Mouse (Mus musculus) MEL (cell line): ENCODE results near the gene Fen1.

Source experiments
- CTCF ChIP-seq, 3 experiments: IDR thresholded peaks in 2 of 3; conservative IDR thresholded peaks in 1 of 3; 2 replicates each; pipeline ENCODE4 v1.5.1; 2011 to 2012; ENCODE audit warnings: low read length in 3 of 3, low read depth in 2 of 3, mild to moderate bottlenecking in 2 of 3, improper control_type of control experiment in 1 of 3, inconsistent platforms in 1 of 3, mixed read lengths in 1 of 3, moderate library complexity in 1 of 3; ENCODE audit not compliant: control insufficient read depth in 1 of 3, insufficient read depth in 1 of 3, poor library complexity in 1 of 3, severe bottlenecking in 1 of 3
- EP300 ChIP-seq, 2 experiments: IDR thresholded peaks; 2 replicates each; pipeline ENCODE4 v1.6.1; 2011; ENCODE audit warnings: improper control_type of control experiment in 2 of 2, low read length in 2 of 2, low read depth in 1 of 2, mild to moderate bottlenecking in 1 of 2
- MYC ChIP-seq: IDR thresholded peaks from 2 replicates; pipeline ENCODE4 v1.6.1; 2011; ENCODE audit warnings: low read depth, mild to moderate bottlenecking, low read length, improper control_type of control experiment, moderate library complexity
- NELFE ChIP-seq: IDR thresholded peaks from 2 replicates; pipeline ENCODE4 v1.6.1; 2011; ENCODE audit warnings: low read depth, low read length, improper control_type of control experiment
- POLR2A ChIP-seq, 2 experiments: IDR thresholded peaks; 2 replicates each; pipeline ENCODE4 v1.6.1; 2011 to 2012; ENCODE audit warnings: low read length in 2 of 2, mild to moderate bottlenecking in 2 of 2, control low read depth in 1 of 2, improper control_type of control experiment in 1 of 2, low read depth in 1 of 2, moderate library complexity in 1 of 2; ENCODE audit not compliant: control insufficient read depth in 1 of 2, insufficient read depth in 1 of 2, poor library complexity in 1 of 2
- RAD21 ChIP-seq: IDR thresholded peaks from 2 replicates; pipeline ENCODE4 v1.6.1; 2011; ENCODE audit warnings: mild to moderate bottlenecking, low read depth, low read length, improper control_type of control experiment

DNA sequence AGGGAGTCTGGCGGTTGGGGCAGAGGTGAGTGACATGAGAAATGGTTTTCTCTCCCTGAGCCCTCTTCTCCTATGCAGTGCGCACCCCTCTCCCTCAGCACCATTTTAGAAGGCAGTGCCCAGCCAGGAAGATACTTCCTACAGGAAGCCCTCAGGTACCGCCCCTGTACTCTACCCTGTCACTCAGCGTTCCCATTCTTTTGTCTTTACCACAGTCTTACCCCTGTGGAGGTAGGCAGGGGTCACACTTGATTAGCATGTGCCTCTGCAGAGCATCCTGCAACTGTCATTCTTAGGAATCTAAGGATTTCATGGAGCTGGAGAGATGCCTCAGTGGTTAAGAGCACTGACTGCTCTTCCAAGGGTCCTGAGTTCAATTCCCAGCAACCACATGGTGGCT lies 19.6 kb upstream of the Fen1 start:
- no peak for TF ChIP-seq NELFE
- TF ChIP-seq CTCF (IDR thresholded peaks at IDR 0.05 in 2 of 3, conservative IDR thresholded peaks at IDR 0.05 in 1 of 3; ENCODE audit: control insufficient read depth in 1 of 3, insufficient read depth in 1 of 3, low read depth in 2 of 3, low read length in 3 of 3, poor library complexity in 1 of 3, severe bottlenecking in 1 of 3): no peak
- TF ChIP-seq MYC: no peak
- TF ChIP-seq POLR2A (IDR thresholded peaks at IDR 0.05; ENCODE audit: control insufficient read depth in 1 of 2, insufficient read depth in 1 of 2, low read depth in 1 of 2, low read length in 2 of 2, poor library complexity in 1 of 2): no peak
- TF ChIP-seq EP300 (IDR thresholded peaks at IDR 0.05; ENCODE audit: low read depth in 1 of 2, low read length in 2 of 2): no peak
- TF ChIP-seq RAD21: no peak
